Mouse (Mus musculus): ENCODE measurements around the gene Brk1.

DNA sequence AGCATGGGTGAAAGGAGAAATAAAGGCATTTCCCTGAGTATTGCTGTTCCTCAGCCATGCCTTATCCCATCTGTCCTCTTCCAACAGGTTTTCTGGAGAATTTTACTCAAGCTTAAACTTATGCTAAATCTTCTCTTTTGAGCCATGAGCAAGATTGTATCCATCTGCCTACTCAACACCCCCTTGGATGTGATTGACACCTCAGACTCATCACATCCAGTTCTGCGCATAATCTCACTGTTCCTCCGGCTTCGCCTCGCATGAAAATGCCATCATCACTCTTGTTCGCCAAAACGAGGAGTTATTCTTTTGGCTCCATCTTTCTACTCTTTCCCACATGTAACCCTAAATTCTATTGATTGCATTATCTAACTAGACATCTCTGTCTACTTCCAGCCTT is 28.5 kb upstream of the Brk1 start:
- TF ChIP-seq CTCF (IDR thresholded peaks at IDR 0.05; ENCODE audit: control insufficient read depth, insufficient read depth, low read length) (no peak), POLR2A (IDR thresholded peaks at IDR 0.05; ENCODE audit: borderline replicate concordance, control insufficient read depth, low read depth, low read length) (no peak)
